Mouse (Mus musculus) retina, postnatal 1 day (tissue): ENCODE results near the gene Smok2b.
"Not testable (repeated sequence)": the region's sequence is repeated elsewhere in the genome, so short reads cannot be mapped to it uniquely, and the experiment has no call there.

ENCODE experiments used
- DNase-seq: peaks from one replicate; pipeline ENCODE4 v3.0.0-alpha.2; 2012

Gene Smok2b

GRCm38 (mm10) chr17:13240807-13241727 lies 11.0 kb downstream of the Smok2b start:
- DNase-seq = not testable (repeated sequence)

DNA sequence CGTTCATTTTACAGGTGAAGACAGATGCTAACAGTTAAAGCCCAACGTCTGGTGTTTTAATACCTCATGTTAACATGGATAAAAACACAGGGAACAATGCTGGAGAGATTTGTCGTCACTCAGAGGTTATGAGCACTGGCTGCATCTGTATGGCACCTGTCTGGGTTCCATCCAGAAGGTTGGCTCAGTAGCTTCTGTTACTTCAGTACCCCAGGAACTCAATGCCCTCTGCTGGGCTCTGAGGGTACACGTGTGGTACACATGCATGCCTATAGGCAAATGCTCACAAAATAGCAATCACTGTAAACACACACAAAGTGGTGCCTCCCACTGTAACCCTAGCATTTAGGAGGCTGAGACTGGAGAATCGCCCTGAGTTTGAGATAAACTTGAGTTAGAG lies 24.7 kb downstream of the Smok2b start:
- not testable (repeated sequence) for DNase-seq
